Mouse (Mus musculus) C2C12 (cell line): ENCODE results near the gene Klf2. TPM values are rescaled to one million over a fixed set of nuclear protein-coding genes. Genes with fewer than 3 reads are reported as not detected.

Source experiments
- H3K27me3 ChIP-seq: one replicate; pipeline ENCODE4 v1.6.1; 2011; ENCODE audit not compliant: control insufficient read depth, insufficient read depth, insufficient read length
- H3K36me3 ChIP-seq: one replicate; pipeline ENCODE4 v1.6.1; 2011; ENCODE audit not compliant: control insufficient read depth, insufficient read depth
- H3K4me3 ChIP-seq: one replicate; pipeline ENCODE4 v1.5.1; 2011; ENCODE audit warnings: mild to moderate bottlenecking, control low read depth; ENCODE audit not compliant: poor library complexity, insufficient read depth, severe bottlenecking
- H3K79me2 ChIP-seq: one replicate; pipeline ENCODE4 v1.6.1; 2011; ENCODE audit not compliant: control insufficient read depth, insufficient read depth
- H3K79me3 ChIP-seq: one replicate; pipeline ENCODE4 v1.6.1; 2011; ENCODE audit warnings: low read depth, control low read depth
- H3ac ChIP-seq: one replicate; pipeline ENCODE3; 2011; ENCODE audit warnings: low read depth; ENCODE audit not compliant: control insufficient read depth, insufficient read length
- CEBPB ChIP-seq: IDR thresholded peaks from one replicate; pipeline ENCODE4 v1.6.1; 2011; ENCODE audit warnings: low read depth, mild to moderate bottlenecking, control low read depth, moderate library complexity
- CTCF ChIP-seq: IDR thresholded peaks from one replicate; pipeline ENCODE4 v1.5.1; 2011; ENCODE audit not compliant: control insufficient read depth, insufficient read depth, insufficient read length
- FOSL1 ChIP-seq: IDR thresholded peaks from one replicate; pipeline ENCODE4 v1.8.0; 2011; ENCODE audit warnings: mild to moderate bottlenecking, low read length; ENCODE audit not compliant: poor library complexity, insufficient read depth, severe bottlenecking
- MAX ChIP-seq: IDR thresholded peaks from one replicate; pipeline ENCODE4 v1.6.1; 2011; ENCODE audit warnings: mild to moderate bottlenecking, control low read depth
- MYOD1 ChIP-seq: IDR thresholded peaks from one replicate; pipeline ENCODE4 v1.6.1; 2011; ENCODE audit warnings: low read depth; ENCODE audit not compliant: control insufficient read depth, insufficient read length
- MYOG ChIP-seq: IDR thresholded peaks from one replicate; pipeline ENCODE4 v1.6.1; 2011; ENCODE audit not compliant: control insufficient read depth, insufficient read length; ENCODE audit errors: extremely low read depth
- USF1 ChIP-seq: IDR thresholded peaks from one replicate; pipeline ENCODE4 v1.6.1; 2011; ENCODE audit warnings: low read depth, mild to moderate bottlenecking, control low read depth, moderate library complexity
- polyA plus RNA-seq: library from polyadenylated mRNA; unstranded; fragments of >200 nt; fragmentation: generic; extraction: Trizol; gene quantifications from one replicate; pipeline ENCODE4 v1.2.1, GENCODE M21; 2012; ENCODE audit warnings: missing spikeins

Klf2 gene
- polyA plus RNA-seq, 1 experiment: 9.9 TPM

- TF ChIP-seq USF1: no peak
- no peak for TF ChIP-seq MAX
- TF ChIP-seq CTCF: no peak
- no peak for TF ChIP-seq CEBPB
- no peak for TF ChIP-seq FOSL1
- no peak for TF ChIP-seq MYOG
- no peak for TF ChIP-seq MYOD1
- H3ac ChIP-seq: no peak overlapping the region
- H3K79me3 ChIP-seq: no peaks in the 10 kb centered on the region
- H3K79me2 ChIP-seq: no peaks in the 10 kb centered on the region
- H3K27me3 ChIP-seq: peaks cover 5% of the 10 kb centered on the region
- no peak overlapping the region for H3K4me3 ChIP-seq
- H3K36me3 ChIP-seq: no peaks in the 10 kb centered on the region
These were observed 45.0 kb upstream of the Klf2 start for GRCm38 (mm10) chr8:72273807-72274206.

GRCm38 (mm10) chr8:72277244-72277643 lies 41.6 kb upstream of the Klf2 start:
- Histone ChIP-seq H3K27me3 (peaks cover 7% of the 10 kb centered on the region), H3K79me3 (no peaks in the 10 kb centered on the region), H3K4me3 (no peak overlapping the region), H3K36me3 (no peaks in the 10 kb centered on the region), H3ac (no peak overlapping the region), H3K79me2 (no peaks in the 10 kb centered on the region)
- no peak for TF ChIP-seq MAX
- TF ChIP-seq CEBPB: no peak
- TF ChIP-seq USF1: no peak
- TF ChIP-seq FOSL1: no peak
- TF ChIP-seq CTCF: no peak
- TF ChIP-seq MYOD1: no peak
- no peak for TF ChIP-seq MYOG

- no peaks in the 10 kb centered on the region for H3K79me2 ChIP-seq
- H3K36me3 ChIP-seq: no peaks in the 10 kb centered on the region
- TF ChIP-seq MAX (no peak), CEBPB (no peak), USF1 (no peak), MYOD1 (no peak), FOSL1 (no peak), CTCF (no peak), MYOG (no peak)
- no peaks in the 10 kb centered on the region for H3K79me3 ChIP-seq
- peaks cover 14% of the 10 kb centered on the region for H3K27me3 ChIP-seq
- no peak overlapping the region for H3ac ChIP-seq
- no peak overlapping the region for H3K4me3 ChIP-seq
These were observed 39.7 kb upstream of the Klf2 start for GRCm38 (mm10) chr8:72279151-72279550.

GRCm38 (mm10) chr8:72281634-72282033 lies 37.2 kb upstream of the Klf2 start:
- Histone ChIP-seq H3ac (no peak overlapping the region), H3K79me2 (no peaks in the 10 kb centered on the region), H3K4me3 (no peak overlapping the region), H3K79me3 (no peaks in the 10 kb centered on the region), H3K27me3 (peaks cover 11% of the 10 kb centered on the region), H3K36me3 (no peaks in the 10 kb centered on the region)
- TF ChIP-seq MYOD1 (no peak), MYOG (no peak), FOSL1 (no peak), CTCF (no peak)

- no peak overlapping the region for H3K4me3 ChIP-seq
- peaks cover 11% of the 10 kb centered on the region for H3K27me3 ChIP-seq
- H3K79me3 ChIP-seq: no peaks in the 10 kb centered on the region
- TF ChIP-seq MAX: no peak
- no peak for TF ChIP-seq FOSL1
- TF ChIP-seq USF1: no peak
- no peak for TF ChIP-seq CEBPB
- TF ChIP-seq MYOD1: no peak
- no peak for TF ChIP-seq MYOG
- no peak for TF ChIP-seq CTCF
- H3K79me2 ChIP-seq: no peaks in the 10 kb centered on the region
- H3K36me3 ChIP-seq: no peaks in the 10 kb centered on the region
- H3ac ChIP-seq: no peak overlapping the region
These were observed 33.5 kb upstream of the Klf2 start for GRCm38 (mm10) chr8:72285285-72285684.

- TF ChIP-seq FOSL1 (no peak), CTCF (no peak), MYOD1 (no peak), USF1 (no peak), CEBPB (no peak), MAX (no peak), MYOG (no peak)
- H3K4me3 ChIP-seq: no peak overlapping the region
- no peaks in the 10 kb centered on the region for H3K36me3 ChIP-seq
- H3K79me2 ChIP-seq: no peaks in the 10 kb centered on the region
- H3ac ChIP-seq: no peak overlapping the region
- H3K79me3 ChIP-seq: no peaks in the 10 kb centered on the region
- H3K27me3 ChIP-seq: peaks cover 3% of the 10 kb centered on the region
These were observed 29.8 kb upstream of the Klf2 start for GRCm38 (mm10) chr8:72289051-72289450.
